Mouse (Mus musculus): ENCODE results near the gene Mfn2. TPM values are rescaled to one million over a fixed set of nuclear protein-coding genes. Genes with fewer than 3 reads are reported as not detected.

Gene Mfn2
- polyA plus RNA-seq (2015; fragmentation: Nextera tagmentation; extraction: Ambion mirVana) = 73.6 and 77.2 TPM in 2 replicates

GRCm38 (mm10) chr4:147904313-147905089 is at the start of gene Mfn2:
TSS of gene Mfn2 (minus strand) at chr4:147904704.
- Histone ChIP-seq H3K9me3 (no peaks in the 10 kb centered on the region), H3K4me1 (peaks cover 23% of the 10 kb centered on the region), H3K36me3 (peaks cover 26% of the 10 kb centered on the region), H3K4me3 (peak within 1 kb of the TSS; percentile 80), H3K9ac (replicated peaks) (peak within 1 kb of the TSS; percentile 80), H3K27me3 (no peaks in the 10 kb centered on the region), H3K27ac (replicated peaks) (peak within 1 kb of the TSS; percentile 89), H3K4me2 (replicated peaks) (peak within 1 kb of the TSS; percentile 62)
- peak; percentile 95 for ATAC-seq (replicated peaks)
- WGBS = under 1% methylated on average over 59 of the region's 59 CpGs

DNA sequence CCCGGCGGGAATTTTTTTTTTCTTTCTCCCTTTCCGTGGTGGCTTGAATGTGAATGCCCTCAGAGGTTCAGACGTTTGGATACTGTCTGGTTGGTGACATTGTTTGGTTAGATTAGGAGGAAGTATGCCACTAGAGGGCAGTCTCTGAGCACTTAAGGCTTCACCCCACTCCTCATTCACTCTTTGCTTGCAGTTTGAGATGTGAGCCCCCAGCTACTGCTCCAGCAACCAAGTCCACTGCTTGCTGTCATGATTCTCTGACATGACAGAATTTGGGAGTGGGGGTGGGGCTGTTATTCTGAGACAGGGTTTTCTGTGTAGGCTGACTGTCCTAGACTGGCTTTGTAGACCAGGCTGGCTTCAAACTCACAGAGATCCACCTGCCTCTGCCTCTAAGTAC is 49.1 kb upstream of the Mfn2 start:
- WGBS = 12% methylated on average over 4 of the region's 4 CpGs
- no peak for ATAC-seq (replicated peaks)

DNA sequence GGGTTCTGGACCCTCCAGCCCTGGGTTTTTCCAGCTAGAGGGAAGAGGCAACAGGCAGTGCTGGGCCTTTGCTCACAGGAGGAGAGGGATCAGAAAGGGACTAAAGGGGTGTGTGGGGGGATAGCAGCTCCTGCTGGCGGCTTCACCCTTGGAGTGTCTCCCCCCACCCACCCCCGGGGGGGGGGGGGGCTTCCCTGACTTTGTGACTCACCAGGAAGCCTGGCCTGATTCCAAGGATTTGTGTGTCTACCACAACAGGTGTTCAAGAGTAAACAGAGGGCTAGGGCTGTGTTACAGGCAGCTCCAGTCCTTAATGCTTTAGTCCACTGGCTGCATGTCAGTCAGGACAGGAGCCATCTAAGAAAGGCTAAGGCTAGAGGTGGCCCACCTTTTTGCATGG is 43.0 kb upstream of the Mfn2 start:
- H3K9me3 ChIP-seq = no peaks in the 10 kb centered on the region
- no peaks in the 10 kb centered on the region for H3K27me3 ChIP-seq
- H3K36me3 ChIP-seq = peaks cover 48% of the 10 kb centered on the region
- H3K4me1 ChIP-seq = peaks cover 15% of the 10 kb centered on the region
- no peak overlapping the region for H3K27ac ChIP-seq (replicated peaks)
- no peak for ATAC-seq (replicated peaks)
- H3K4me2 ChIP-seq (replicated peaks) = no peak overlapping the region
- 63% methylated on average over 2 of the region's 2 CpGs for WGBS
- H3K4me3 ChIP-seq = no peak overlapping the region
- no peak overlapping the region for H3K9ac ChIP-seq (replicated peaks)

More for the DNA sequence above, 49.1 kb upstream of the Mfn2 start:
- no peak overlapping the region for H3K27ac ChIP-seq (replicated peaks)
- no peak overlapping the region for H3K9ac ChIP-seq (replicated peaks)
- H3K4me2 ChIP-seq (replicated peaks) = no peak overlapping the region
- no peaks in the 10 kb centered on the region for H3K9me3 ChIP-seq
- H3K4me1 ChIP-seq = no peaks in the 10 kb centered on the region
- no peaks in the 10 kb centered on the region for H3K27me3 ChIP-seq
- no peak overlapping the region for H3K4me3 ChIP-seq
- H3K36me3 ChIP-seq = peaks cover 3% of the 10 kb centered on the region

DNA sequence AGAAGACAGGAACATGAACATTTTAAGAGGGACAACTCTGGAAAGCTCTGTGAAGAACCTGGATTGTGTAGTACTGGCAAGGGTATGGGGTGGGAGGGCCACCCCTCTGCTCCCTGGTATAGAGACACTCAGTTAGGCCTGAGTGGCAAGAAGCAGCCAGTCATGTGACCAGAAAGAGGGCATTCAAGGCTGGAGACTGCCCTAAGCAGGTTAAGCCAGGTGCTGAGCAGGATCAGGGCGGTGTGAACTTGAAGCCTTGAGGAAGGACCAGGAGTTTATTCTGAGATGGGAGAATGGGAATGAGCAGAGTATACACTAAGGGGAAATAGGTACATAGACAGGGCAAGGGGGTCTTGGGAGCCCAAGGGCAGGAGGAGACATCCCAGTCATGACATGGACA is 38.5 kb upstream of the Mfn2 start:
- 100% methylated on average over 1 of the region's 1 CpGs for WGBS
- Histone ChIP-seq H3K4me2 (replicated peaks) (no peak overlapping the region), H3K9me3 (no peaks in the 10 kb centered on the region), H3K36me3 (peaks cover 43% of the 10 kb centered on the region), H3K4me3 (no peak overlapping the region), H3K4me1 (peaks cover 36% of the 10 kb centered on the region), H3K27me3 (no peaks in the 10 kb centered on the region), H3K27ac (replicated peaks) (no peak overlapping the region), H3K9ac (replicated peaks) (no peak overlapping the region)
- no peak for ATAC-seq (replicated peaks)

DNA sequence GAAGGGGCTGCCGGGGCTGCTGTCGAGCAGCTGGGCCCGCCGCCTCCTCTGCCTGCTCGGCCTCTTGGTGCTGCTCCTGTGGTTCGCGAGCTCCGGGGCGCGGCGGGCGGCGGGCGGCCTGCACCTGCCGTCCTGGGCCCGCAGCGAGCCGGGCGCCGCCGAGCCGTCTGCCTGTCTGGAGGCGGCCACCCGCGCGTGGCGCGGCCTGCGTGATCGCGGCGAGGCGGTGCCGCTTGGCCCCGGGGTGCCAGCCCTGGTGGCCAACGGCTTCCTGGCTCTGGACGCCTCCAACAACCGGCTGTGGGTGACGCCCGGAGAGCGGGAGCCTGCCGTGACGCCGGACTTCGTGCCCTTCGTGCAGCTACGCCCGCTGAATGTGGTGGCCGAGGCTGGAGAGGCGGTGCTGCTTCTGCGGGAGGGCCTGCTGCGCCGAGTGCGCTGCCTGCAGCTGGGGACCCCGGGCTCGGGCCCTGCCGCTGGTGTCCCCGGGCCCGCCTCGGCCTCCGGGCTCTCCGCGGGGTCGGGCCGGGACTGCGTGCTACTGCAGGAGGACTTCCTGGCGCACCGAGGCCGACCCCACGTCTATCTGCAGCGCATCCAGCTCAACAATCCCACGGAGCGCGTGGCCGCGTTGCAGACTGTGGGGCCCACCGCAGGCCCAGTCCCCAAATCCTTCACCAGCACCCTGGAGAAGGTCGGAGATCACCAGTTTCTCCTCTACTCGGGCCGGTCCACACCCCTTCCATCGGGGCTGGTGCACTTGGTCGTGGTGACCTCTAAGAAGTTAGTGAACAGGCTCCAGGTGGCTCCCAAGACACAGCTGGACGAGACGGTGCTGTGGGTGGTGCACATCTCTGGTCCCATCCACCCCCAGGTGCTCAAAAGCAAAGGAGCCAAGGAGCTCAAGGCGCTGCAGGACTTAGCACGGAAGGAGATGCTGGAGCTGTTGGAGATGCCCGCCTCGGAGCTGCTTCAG is 36.8 kb upstream of the Mfn2 start:
- peak overlapping the region; percentile 83 for H3K9ac ChIP-seq (replicated peaks)
- H3K27me3 ChIP-seq = no peaks in the 10 kb centered on the region
- peak; percentile 4 for ATAC-seq (replicated peaks)
- H3K9me3 ChIP-seq = no peaks in the 10 kb centered on the region
- H3K36me3 ChIP-seq = peaks cover 27% of the 10 kb centered on the region
- 8% methylated on average over 78 of the region's 88 CpGs for WGBS
- peak overlapping the region; percentile 84 for H3K4me3 ChIP-seq
- peak overlapping the region; percentile 71 for H3K27ac ChIP-seq (replicated peaks)
- peak overlapping the region; percentile 97 for H3K4me2 ChIP-seq (replicated peaks)
- peaks cover 35% of the 10 kb centered on the region for H3K4me1 ChIP-seq

GRCm38 (mm10) chr4:147940576-147941044 is 36.1 kb upstream of the Mfn2 start, which contains the start of gene 2510039O18Rik:
TSS of gene 2510039O18Rik (plus strand) at chr4:147940895.
- peak within 1 kb of the TSS; percentile 71 for H3K27ac ChIP-seq (replicated peaks)
- peak within 1 kb of the TSS; percentile 97 for H3K4me2 ChIP-seq (replicated peaks)
- peaks cover 35% of the 10 kb centered on the region for H3K4me1 ChIP-seq
- H3K4me3 ChIP-seq = peak within 1 kb of the TSS; percentile 84
- WGBS = 1% methylated on average over 35 of the region's 35 CpGs
- H3K9ac ChIP-seq (replicated peaks) = peak within 1 kb of the TSS; percentile 83
- ATAC-seq (replicated peaks) = peak; percentile 71
- no peaks in the 10 kb centered on the region for H3K9me3 ChIP-seq
- H3K36me3 ChIP-seq = peaks cover 20% of the 10 kb centered on the region
- no peaks in the 10 kb centered on the region for H3K27me3 ChIP-seq

DNA sequence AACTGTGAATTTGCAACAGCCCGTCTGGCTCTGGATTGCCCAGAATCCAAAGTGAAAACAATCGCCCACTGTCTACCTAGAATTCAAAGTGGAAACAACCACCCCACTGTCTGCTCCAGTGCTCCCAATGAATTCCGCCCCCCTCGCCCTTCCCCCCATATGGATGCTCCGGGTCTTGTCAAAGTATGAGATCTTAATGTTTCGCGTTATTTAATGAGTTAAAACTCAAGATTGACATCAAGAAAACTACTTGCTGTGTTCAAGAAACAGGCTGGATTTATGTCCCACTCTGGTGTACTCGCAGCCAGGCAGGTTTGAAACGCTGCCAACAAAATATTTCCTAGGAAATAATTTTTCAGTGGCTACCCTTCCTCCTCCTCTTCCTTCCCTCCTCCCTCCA is 35.6 kb upstream of the Mfn2 start:
- H3K9me3 ChIP-seq = no peaks in the 10 kb centered on the region
- H3K4me1 ChIP-seq = peaks cover 35% of the 10 kb centered on the region
- H3K4me3 ChIP-seq = peak overlapping the region; percentile 84
- H3K9ac ChIP-seq (replicated peaks) = no peak overlapping the region
- no peaks in the 10 kb centered on the region for H3K27me3 ChIP-seq
- WGBS = 28% methylated on average over 9 of the region's 9 CpGs
- 0 out of 2 replicates have a peak, but pooled peaks have one; percentile 7 for ATAC-seq (replicated peaks)
- peak overlapping the region; percentile 71 for H3K27ac ChIP-seq (replicated peaks)
- H3K4me2 ChIP-seq (replicated peaks) = peak overlapping the region; percentile 97
- peaks cover 15% of the 10 kb centered on the region for H3K36me3 ChIP-seq

GRCm38 (mm10) chr4:147938148-147939096 is 33.9 kb upstream of the Mfn2 start:
- no peak overlapping the region for H3K27ac ChIP-seq (replicated peaks)
- H3K4me2 ChIP-seq (replicated peaks) = no peak overlapping the region
- no peak overlapping the region for H3K4me3 ChIP-seq
- no peaks in the 10 kb centered on the region for H3K36me3 ChIP-seq
- H3K9me3 ChIP-seq = no peaks in the 10 kb centered on the region
- no peak overlapping the region for H3K9ac ChIP-seq (replicated peaks)
- 76% methylated on average over 14 of the region's 14 CpGs for WGBS
- H3K4me1 ChIP-seq = peaks cover 34% of the 10 kb centered on the region
- ATAC-seq (replicated peaks) = no peak
- no peaks in the 10 kb centered on the region for H3K27me3 ChIP-seq

GRCm38 (mm10) chr4:147937486-147937885 is 33.0 kb upstream of the Mfn2 start:
- no peak for ATAC-seq (replicated peaks)
- WGBS = 57% methylated on average over 5 of the region's 5 CpGs
- peaks cover 25% of the 10 kb centered on the region for H3K4me1 ChIP-seq
- no peaks in the 10 kb centered on the region for H3K9me3 ChIP-seq
- H3K36me3 ChIP-seq = no peaks in the 10 kb centered on the region
- H3K4me3 ChIP-seq = no peak overlapping the region
- H3K27me3 ChIP-seq = no peaks in the 10 kb centered on the region
- no peak overlapping the region for H3K4me2 ChIP-seq (replicated peaks)
- no peak overlapping the region for H3K9ac ChIP-seq (replicated peaks)
- no peak overlapping the region for H3K27ac ChIP-seq (replicated peaks)

GRCm38 (mm10) chr4:147937021-147937420 is 32.5 kb upstream of the Mfn2 start:
- Histone ChIP-seq H3K27ac (replicated peaks) (no peak overlapping the region), H3K9ac (replicated peaks) (peak overlapping the region; percentile 54; the same call in 1 of the 2 replicates)
- WGBS = 39% methylated on average over 3 of the region's 3 CpGs

More at GRCm38 (mm10) chr4:147937021-147937420, 32.5 kb upstream of the Mfn2 start:
- Histone ChIP-seq H3K4me2 (replicated peaks) (peak overlapping the region; percentile 90), H3K27me3 (no peaks in the 10 kb centered on the region), H3K36me3 (no peaks in the 10 kb centered on the region), H3K4me3 (peak overlapping the region; percentile 53), H3K9me3 (no peaks in the 10 kb centered on the region), H3K4me1 (peaks cover 20% of the 10 kb centered on the region)
- no peak for ATAC-seq (replicated peaks)

Data from forebrain, embryonic 15.5 days (tissue).